Mouse (Mus musculus) kidney, postnatal 25 days (tissue): ENCODE data around the gene Nmrk2.

Experiments
- DNase-seq, 2 experiments: peaks; one replicate each; pipeline ENCODE4 v3.0.0; 2021; ENCODE audit warnings: mixed read lengths in 2 of 2

Gene Nmrk2

DNA sequence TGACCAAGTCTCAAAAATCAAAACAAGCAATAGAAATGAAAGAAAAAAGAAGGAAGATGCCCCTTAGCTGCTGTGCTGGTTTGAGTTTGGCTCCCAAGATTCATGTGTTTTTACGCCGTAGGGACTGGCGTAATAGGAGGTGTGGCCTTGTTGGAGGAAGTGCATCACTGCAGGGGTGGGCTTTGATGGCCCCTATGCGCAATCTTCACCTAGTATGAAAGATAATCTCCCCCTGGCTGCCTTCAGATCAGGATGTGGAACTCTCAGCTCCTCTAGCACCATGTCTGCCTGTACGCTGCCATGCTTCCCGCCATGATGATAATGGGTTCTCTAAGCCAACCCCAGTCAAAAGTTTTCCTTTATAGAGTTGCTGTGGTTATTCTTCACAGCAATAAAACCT, 14.4 kb upstream of the Nmrk2 start:
- DNase-seq = no peak

DNA sequence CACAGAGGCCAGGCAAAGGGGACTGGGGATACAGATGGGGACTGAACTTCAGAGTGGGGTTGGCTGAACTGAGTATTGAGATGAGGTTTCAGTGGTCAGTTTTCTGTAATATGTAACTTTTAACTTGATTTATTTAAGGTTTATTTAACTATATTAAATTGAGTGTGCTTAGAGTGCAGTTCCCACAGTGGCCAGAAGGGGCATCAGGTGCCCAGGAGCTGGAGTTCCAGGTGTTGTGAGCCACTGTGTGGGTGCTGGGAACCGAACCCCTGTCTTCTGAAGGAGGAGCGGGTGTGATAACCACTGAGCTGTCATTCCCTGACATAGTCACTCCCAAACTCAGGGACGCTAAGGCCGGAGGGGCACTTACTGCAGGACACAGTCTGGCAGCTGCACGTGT, 8.3 kb upstream of the Nmrk2 start:
- no peak for DNase-seq

DNA sequence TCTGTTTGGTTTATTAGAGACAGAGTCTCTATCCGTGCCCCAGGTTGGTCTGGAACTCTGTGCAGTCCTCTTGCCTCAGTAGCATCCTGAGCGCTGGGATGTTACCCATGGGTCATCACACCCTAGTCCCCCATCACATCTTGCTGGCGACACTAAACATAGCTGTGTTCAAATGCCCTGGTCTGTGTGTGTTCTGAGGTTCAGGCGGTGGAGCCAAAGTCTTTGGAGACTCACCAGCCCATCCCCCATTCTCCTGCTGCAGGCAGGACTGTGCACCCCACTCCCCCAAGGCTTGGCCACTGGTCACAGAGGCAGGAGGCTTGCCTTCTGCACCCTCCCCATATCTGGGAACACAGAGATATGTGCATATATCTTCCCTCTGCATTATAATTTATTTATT, 2.3 kb upstream of the Nmrk2 start:
- no peak for DNase-seq

DNA sequence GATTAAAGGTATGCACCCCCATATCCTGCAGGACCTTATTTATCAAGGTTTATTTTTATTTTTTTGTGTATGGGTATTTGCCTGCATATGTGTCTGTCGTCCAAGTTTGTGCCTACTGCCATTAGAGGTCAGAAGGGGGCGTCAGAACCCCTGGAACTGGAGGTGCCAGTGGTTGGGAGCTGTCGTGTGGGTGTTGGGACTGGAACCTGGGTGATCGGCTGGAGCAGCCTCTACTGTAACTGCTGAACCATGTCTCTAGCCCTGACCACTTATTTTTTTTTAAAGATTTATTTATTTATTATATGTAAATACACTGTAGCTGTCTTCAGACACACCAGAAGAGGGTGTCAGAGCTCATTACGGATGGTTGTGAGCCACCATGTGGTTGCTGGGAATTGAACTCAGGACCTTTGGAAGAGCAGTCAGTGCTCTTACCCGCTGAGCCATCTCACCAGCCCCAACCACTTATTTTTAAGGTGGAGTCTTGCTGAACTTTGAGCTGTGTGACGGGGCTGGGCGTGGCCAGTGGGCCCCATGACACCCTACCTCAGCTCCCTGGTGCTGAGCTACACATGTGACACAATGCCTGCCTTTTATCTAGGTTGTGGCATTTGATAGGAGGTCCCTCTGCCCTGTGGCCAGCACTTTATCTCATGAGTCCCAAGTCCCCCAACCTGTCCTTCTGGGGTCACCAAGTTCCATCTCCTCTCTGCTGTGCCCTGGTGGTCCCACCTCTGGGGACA, 1.3 kb upstream of the Nmrk2 start:
- DNase-seq = no peak

DNA sequence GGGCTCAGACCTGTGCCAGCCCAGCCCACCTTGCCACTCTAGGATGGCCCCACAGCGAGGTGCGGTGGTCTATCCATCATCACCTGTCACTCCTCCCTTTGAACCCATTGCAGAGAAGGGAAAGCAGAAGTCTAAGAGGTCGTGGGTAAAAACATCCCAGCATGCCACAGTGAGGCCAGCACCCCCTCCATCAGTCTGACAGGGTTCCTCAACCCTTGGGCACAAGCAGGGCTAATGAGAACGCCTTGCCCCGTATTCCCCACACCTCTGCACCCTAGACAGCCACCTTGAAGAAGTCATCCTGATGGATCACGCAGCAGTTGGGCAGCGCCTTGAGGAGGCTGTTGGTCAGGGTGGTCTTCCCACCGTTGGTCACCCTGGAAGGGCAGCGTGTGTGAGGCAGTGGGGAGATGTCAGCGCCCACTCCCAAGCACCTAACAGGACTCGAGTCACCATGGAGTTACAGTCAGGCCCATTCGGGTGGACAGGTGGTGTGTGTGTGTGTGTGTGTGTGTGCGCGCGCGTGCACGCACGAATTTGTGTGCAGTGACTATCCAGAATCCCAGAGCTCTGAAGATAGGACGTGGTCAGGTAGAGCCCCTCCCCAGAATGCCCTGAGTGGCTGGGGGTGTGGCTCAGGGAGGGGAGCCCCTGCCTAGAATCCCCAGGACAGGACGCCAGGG, 1.1 kb downstream of the Nmrk2 start:
- no peak for DNase-seq

DNA sequence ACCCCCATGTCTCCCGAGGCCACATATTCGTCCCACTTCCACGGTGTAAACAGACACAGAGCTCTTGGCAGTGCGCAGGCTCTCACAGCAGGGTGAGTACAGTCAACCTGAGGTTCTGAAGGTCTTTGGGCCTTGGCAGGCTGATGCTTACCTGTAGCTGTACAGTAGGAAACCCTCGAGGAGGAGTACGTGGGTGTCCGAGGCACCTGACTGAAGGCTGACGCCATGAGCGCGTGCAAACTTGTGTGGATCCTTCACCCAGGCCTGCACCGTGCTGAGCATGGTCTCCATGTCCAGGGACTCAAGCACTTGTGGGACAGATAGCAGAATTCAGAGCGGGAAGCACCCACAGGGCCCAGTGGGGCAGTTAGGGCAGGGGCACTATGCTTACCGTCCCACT, 1.7 kb downstream of the Nmrk2 start:
- DNase-seq = no peak

DNA sequence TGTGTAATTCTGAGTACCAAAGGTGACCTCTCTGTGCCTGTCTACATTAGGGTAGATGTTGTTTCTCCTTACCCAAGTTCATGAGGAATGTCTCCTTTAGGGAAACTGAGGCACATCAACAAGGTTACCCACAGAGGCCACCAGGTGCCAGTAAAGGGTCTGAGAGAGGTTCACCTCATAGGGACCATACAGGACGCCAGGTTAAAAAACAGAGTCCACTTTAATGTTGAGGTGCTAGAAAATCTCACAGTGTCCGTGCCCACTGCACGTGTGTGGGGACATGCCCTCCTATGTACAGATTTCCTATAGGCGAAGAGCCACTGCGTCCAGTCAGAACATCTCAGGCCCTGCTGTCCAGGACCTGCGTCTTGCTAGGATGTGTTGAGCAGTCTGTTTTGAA, 2.9 kb downstream of the Nmrk2 start:
- DNase-seq = no peak

DNA sequence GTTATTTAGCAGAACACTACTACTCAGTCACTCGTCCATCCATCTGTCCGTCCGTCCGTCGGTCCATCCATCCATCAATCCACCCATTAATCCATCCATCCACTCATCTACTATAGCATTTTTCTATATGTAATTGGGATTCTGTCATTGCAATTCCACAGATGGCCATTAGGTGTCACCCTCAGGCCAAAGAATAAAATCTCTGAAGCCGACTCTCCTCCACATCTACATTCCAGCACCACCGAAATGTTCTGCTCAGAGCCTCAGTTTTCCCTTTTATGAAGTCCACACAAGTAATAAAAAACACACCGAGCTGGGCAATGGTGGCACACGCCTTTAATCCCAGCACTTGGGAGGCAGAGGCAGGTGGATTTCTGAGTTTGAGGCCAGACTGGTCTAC, 3.6 kb downstream of the Nmrk2 start:
- peak in 1 of 2 experiments; percentile 79 for DNase-seq

DNA sequence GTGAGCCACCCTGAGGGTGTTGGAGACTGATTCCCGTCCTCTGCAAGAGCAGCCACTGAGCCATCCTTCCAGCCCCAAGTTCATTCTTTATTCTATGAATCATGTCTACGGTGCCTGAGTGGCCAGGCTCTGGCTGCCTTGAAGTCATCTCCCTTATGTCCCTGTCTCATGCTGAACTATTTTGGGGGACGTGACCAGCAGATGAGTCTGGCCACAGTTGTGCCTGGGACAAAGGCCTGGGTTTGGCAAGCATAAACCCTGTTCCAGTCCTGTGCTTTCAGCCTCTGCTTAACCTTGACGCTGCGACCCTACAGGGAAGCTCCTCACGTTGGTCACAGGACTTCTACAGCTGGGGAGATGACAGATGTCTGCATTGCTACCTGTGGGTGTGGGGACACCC, 4.5 kb downstream of the Nmrk2 start:
- no peak for DNase-seq

DNA sequence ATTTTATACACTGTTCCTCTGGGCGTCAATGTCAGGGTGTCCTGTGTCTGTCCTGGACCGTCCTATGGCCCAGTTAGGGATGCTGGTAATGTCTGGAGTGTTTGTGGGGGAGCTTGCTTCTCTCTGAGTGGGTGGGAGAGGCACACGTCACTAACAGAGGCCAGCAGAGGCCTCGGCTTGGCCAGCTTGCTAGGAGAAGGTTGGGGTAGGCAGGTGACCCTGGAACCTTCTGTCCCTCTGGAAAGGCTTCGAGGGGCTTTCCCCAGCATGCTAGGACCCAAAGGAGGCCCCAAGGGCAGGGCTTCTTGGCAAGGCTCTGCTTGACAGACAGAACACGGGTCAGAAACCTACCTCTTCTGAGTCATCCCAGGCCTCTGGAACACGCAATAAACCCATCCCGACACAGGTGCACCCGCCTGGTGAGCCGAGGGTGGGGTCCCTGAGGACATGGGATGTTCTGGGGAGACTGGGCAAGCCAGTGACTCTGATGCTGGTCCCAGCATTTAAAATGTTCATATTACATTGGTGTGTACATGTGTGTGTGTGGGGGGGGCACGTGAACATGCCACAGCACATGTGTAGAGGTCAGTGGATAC, 5.3 kb downstream of the Nmrk2 start:
- DNase-seq = no peak

DNA sequence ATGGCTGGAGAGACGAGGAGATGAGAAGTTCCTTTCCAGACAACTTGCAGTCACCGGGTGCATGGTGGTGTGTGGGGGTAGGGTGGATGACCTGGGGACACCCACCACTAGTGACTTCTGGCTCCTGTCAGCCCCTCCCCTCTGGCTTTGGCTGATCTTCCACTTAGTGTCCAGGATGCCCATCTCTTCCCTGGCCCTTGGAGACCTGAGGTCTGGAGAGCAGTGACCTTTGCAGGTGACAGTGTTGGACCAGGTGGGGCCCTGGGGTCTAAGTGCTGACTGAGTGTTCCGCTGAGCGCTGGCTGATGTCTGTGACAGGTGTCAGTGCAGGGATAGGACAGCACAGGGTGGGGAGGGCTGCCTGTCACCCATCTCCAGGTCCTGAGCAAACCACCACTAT, 6.6 kb downstream of the Nmrk2 start:
- no peak for DNase-seq

DNA sequence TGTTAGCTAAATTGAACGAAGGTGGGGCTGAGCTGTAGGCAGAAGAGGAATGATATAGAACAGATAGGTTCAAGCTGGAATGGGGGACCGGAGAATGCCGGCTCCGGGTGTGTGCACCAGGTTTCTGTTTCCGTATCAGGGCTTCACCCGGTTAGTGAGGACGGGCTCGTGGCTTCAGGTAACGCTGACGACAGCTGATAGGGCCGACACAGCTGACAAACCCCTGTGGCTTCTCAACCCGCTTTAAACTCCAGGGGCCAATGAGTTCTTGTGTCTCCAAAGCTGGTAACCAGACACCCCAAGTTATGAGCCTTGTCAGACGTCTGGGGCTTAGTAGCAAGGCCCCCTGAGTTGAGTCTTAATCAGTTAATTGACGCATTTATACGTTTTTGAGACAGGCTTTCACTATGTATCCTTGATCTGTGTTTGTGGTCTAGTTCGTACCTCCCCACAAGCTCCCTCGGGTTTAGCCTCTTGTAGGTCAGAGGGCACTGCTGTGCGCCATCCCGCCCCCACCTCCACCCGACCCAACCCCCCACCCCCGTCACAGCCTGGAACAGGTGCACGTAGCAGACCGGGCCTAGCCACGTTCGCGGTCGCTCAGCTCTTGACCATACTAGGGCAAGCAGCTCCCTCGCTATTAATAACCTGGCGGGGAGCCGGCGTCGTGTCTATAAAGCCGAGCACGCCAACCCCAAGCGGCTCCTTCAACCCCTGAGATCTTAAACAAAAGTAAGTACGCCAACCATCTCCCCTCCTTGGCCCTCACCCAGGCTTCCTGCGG, 7.7 kb downstream of the Nmrk2 start:
- peak in 1 of 2 experiments; percentile 57 for DNase-seq

DNA sequence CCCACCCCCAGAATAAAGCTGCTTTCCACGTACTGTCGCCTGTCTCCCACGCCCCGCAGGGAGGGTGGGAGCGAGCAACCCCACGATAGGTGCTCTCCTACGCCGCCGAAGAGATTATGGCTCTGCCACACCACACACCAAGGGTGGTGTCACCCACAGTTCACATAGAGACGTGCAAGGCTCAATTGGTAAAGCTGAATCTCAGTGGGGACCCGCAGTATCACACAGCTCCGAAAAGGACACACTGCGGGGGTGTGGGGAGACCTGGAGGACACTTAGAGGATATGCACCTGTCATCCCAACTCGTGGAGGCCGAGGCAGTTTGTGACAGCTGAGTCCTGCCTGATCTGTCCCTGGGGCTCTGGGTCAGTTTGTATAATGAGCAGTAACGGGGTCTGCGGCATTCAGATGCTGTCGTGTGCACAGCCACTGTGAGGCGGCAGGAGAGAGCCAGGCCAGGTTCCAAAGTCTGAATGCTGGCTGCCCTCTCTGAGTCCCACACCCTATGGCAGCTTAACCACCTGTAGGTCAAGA, 8.8 kb downstream of the Nmrk2 start:
- DNase-seq = peak in 1 of 2 experiments; percentile 71

DNA sequence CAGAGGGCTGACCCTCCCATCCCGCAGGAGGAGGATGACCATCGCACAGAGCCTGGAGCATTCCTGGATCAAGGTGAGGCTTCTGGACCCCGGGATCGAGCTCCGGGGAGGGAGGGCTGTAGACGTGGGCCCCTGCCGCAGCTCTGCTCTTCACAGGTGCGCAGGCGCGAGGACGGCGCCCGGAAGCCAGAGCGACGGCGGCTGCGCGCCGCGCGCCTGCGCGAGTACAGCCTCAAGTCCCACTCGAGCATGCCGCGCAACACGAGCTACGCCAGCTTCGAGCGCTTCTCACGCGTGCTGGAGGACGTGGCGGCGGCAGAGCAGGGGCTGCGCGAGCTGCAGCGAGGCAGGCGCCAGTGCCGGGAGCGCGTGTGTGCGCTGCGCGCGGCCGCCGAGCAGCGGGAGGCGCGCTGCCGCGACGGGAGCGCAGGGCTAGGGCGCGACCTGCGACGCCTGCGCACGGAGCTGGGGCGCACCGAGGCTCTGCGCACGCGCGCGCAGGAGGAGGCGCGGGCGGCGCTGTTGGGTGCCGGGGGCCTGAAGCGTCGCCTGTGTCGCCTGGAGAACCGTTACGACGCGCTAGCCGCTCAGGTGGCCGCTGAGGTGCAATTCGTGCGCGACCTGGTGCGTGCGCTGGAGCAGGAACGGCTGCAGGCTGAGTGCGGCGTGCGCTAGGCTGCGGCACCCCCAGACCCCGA, 9.4 kb downstream of the Nmrk2 start:
- DNase-seq = peak; percentile 81 to 91

DNA sequence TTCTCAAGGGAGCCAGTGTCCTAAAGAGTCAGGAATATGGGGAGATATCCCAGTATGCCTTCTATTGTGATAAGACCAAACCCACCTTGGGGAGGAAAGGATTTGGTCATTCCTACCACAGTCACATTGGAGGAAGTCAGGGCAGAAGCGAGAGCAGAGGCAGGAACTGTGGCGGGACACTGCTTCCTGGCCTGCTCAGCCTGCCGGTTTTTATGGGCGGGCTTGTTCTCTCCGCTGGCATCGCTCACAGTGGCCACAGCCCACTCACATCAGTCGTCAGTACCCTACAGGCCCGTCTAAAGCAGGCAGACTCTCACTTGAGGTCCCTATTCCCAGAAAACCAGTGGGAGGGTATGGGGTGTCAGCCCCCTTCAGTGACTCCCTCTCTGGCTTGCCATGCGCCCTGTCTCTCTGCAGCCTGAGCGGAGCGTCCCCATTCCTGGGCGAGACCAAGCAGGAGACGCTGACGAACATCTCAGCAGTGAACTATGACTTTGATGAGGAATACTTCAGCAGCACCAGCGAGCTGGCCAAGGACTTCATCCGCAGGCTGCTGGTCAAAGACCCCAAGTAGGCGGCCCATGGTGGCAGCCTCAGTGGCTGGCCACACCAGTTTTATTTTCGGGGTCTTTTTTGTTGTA, 10.4 kb downstream of the Nmrk2 start:
- peak in 1 of 2 experiments; percentile 56 for DNase-seq

DNA sequence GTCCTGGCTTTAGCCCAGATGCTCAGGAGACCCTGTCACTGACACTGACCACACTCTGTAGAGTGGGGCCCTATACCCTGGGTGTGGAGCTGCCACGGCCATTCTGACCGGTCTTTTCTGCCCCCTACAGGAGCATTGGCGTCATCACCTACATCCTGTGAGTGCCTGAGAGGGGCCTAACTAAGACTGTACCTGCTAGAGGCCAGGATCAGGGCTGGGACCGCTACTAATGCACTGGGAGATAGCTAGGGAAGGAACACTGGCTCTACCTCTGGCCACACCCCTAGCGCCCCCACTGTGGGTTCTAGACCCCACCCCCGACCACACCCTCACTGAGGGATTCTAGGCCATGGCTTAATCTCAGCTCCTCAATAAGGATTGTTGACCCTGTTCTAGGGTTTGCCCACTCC, 10.9 kb downstream of the Nmrk2 start:
- DNase-seq = no peak

DNA sequence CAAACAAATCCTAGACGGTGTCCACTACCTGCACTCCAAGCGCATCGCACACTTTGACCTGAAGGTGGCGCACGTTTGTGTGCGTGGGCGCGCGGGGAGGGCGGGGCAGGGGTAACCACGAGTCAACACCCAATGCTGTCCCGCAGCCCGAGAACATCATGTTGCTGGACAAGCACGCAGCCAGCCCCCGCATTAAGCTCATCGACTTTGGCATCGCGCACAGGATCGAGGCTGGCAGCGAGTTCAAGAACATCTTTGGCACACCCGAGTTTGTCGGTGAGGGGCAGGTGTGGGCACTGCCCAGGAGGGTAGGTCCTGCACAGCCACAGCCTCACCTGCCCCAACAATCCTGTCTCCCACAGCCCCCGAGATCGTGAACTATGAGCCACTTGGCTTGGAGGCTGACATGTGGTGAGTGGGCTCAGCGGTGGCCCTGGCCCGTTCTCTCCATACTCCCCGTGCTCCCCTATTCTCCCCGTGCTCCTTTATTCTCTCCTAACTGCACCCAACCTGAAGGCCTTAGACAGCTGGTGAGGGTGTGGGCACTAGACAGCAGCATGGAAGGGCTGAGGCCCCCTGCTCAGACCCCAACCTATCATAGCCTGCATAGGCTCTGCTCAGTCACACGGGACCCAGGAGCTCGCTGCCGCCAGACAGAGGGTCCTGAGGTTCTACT, 11.5 kb downstream of the Nmrk2 start:
- peak in 1 of 2 experiments; percentile 53 for DNase-seq

DNA sequence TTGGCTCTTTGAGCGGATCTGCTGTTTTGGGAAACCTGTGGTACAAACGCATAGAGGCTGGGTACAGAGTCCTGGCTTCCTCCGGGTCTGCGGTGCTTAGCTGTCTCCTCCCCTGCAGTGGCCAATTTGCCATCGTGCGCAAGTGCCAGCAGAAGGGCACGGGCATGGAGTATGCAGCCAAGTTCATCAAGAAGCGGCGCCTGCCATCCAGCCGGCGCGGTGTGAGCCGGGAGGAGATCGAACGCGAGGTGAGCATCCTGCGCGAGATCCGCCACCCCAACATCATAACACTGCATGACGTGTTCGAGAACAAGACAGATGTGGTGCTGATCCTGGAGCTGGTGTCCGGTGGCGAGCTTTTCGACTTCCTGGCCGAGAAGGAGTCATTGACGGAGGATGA, 12.0 kb downstream of the Nmrk2 start:
- DNase-seq = peak in 1 of 2 experiments; percentile 46

DNA sequence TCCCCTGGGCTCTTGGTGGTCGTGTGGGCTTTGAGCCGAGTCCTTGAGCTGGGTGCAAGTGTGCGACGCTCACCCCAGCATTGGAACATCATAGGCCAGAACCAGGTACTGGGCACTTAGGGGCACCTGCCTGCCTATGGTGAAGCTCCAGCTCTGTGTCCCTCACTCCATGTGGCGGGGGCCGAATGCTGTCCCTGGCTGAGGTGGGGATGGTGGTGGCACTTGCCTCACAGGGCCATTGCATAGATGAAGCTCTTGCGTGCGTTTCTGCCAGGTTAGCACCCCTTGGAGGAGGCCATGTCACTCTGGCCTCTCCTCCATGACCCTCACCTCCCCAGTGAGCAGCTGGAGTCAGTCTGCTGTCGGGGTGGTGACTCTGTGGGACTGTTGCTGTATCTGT, 14.7 kb downstream of the Nmrk2 start:
- DNase-seq = no peak

DNA sequence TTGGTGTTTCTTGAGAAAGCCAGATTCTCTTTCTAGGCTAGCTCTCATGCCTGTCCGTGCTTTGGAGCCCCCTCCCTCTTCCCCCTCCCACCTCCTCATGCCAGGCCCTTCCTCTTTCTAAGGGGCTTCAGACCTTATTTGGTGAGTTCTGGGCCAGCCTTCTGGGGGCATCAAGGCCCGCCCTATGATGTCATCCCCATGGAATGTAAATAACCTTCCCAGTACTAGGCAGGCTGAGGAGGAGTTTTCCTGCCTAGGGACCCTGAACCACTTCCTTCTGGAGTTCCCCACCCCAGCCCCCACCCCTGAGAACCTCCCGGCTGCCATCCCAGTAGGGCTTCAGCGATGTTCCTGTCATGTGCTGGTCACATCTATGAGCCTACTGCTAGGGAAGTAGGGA, 17.1 kb downstream of the Nmrk2 start:
- no peak for DNase-seq

DNA sequence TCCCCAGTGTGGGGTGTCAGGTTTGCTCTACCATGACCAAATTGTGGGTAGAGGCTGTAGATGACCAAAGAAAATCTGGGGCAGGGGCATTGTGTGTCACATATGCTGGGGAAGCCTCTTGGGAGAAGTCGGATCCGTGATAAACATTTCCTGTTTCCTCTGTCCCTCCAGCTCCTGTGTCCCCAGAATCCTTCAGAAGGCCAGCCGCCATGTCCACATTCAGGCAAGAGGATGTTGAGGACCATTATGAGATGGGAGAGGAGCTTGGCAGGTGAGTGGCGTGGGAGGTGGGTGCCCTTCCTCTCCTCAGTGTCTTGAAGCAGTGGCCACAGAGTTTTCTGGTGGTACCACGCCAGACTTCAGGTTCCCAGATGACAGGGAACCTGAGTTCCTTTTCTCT, 18.0 kb downstream of the Nmrk2 start, which contains the start of gene 4930442H23Rik:
TSS of gene 4930442H23Rik (minus strand) at position 45 of the 400 bp plus-strand sequence.
- DNase-seq = no peak
